Mouse (Mus musculus) E14TG2a.4 (cell line): ENCODE measurements around the gene Treml2.

Experiments
- H3K27me3 ChIP-seq: 2 replicates; pipeline ENCODE4 v1.6.1; 2014; ENCODE audit warnings: low read length, control low read depth; ENCODE audit not compliant: insufficient read depth
- H3K36me3 ChIP-seq: 2 replicates; pipeline ENCODE4 v1.6.1; 2014; ENCODE audit warnings: low read length, control low read depth; ENCODE audit not compliant: insufficient read depth
- H3K4me1 ChIP-seq: replicated peaks from 2 replicates; pipeline ENCODE4 v1.6.1; 2014; ENCODE audit warnings: low read depth, low read length, control low read depth
- H3K4me3 ChIP-seq: replicated peaks from 2 replicates; pipeline ENCODE4 v1.5.1; 2014; ENCODE audit warnings: mild to moderate bottlenecking, low read length
- H3K9me3 ChIP-seq: 2 replicates; pipeline ENCODE4 v1.6.1; 2014; ENCODE audit warnings: low read length, control low read depth
- CTCF ChIP-seq: conservative IDR thresholded peaks from 2 replicates; pipeline ENCODE4 v1.5.1; 2014; ENCODE audit warnings: low read length
- NANOG ChIP-seq: IDR thresholded peaks from 2 replicates; pipeline ENCODE4 v1.6.1; 2014; ENCODE audit warnings: borderline replicate concordance, low read length, mixed read lengths
- POU5F1 ChIP-seq: IDR thresholded peaks from 2 replicates; pipeline ENCODE4 v1.6.1; 2014; ENCODE audit warnings: low read length, borderline replicate concordance

Treml2 gene

DNA sequence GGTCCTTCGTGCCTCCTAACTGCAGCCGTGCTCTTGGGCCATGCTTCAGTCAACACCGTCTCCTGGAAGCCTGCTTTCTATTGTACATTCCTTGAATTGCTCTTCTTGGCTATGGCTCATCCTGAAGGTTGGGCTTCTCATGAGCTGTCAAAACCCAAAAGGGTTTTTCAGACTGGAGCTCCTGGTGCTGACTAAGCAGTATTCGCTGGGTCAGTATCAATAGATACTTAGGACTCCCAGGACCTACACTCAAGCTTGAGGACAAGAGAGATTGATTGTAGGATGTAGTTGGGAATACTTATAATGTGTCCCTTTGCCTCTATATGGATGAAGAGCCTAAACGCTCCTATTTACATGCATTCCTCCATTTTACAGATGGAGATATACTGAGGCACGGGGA lies 25.8 kb downstream of the Treml2 start:
- H3K36me3 ChIP-seq, result no peaks in the 10 kb centered on the region
- H3K27me3 ChIP-seq, result no peaks in the 10 kb centered on the region
- H3K4me3 ChIP-seq, result no peak overlapping the region
- H3K4me1 ChIP-seq, result peaks cover 24% of the 10 kb centered on the region
- TF ChIP-seq CTCF (no peak), NANOG (no peak), POU5F1 (no peak)
- H3K9me3 ChIP-seq, result no peaks in the 10 kb centered on the region

DNA sequence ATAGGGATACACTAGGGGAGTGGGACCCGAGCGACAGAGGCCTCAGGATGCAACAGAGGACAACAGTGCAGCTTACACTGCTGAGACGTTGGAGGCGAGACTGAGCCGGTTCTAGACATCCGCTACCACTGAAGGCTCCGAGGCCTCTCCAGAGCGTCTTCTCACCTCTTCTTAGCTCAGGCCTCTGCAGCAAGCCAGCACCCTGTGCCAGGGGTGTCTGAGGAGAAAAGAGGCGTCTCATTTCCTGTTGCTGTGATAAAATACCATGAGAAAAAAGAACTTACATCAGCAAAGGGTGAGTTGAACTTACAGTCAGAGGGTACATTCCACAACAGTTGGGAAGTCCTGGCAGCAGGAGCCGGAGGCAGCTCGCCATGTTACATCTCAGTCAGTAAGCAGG lies 26.3 kb downstream of the Treml2 start:
- Histone ChIP-seq H3K4me1 (peaks cover 24% of the 10 kb centered on the region), H3K9me3 (no peaks in the 10 kb centered on the region), H3K27me3 (no peaks in the 10 kb centered on the region), H3K36me3 (no peaks in the 10 kb centered on the region), H3K4me3 (no peak overlapping the region)
- TF ChIP-seq NANOG (no peak), POU5F1 (no peak), CTCF (no peak)

DNA sequence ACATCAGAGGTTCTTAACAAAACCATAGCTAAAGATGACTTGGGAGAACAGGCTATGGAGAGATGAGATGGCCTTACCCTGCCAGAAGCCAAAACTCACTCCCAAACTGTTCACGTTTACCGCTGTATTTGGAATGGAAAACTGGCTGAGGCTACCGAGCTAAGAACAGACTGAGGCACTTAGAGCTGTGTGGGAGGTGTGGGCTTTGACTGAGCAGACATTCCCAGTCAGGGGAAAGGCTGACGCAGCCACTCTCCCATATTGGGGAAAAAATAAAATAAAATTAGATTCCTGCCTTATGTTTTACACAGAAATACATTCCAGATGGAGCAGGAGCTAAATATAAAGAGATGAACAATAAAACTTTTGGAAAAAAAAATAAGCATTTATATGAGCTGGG lies 27.4 kb downstream of the Treml2 start:
- Histone ChIP-seq H3K36me3 (no peaks in the 10 kb centered on the region), H3K27me3 (no peaks in the 10 kb centered on the region), H3K4me1 (peaks cover 24% of the 10 kb centered on the region), H3K4me3 (no peak overlapping the region), H3K9me3 (no peaks in the 10 kb centered on the region)
- no peak for TF ChIP-seq CTCF
- TF ChIP-seq POU5F1, result no peak
- TF ChIP-seq NANOG, result no peak

DNA sequence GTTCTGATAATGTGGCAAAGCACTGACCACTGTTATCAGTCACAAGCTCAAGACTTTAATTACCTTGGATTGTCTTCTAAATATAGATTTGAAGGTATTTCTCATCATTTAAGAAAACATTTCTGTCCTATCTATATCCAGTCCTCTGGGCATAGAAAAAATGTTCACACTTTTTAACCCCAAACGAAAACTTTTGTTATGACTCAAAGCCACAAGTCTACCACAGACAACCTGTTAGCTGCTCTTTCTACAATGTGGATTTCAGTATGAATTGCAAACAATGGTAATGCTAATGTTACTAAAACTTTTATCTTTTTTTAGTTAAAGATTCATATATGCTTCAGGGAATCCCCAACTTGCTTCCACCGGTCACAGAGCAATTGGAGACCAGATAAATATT lies 33.2 kb downstream of the Treml2 start:
- Histone ChIP-seq H3K27me3 (peaks cover 2% of the 10 kb centered on the region; the same call in 1 of the 2 replicates), H3K36me3 (no peaks in the 10 kb centered on the region), H3K4me3 (no peak overlapping the region), H3K9me3 (no peaks in the 10 kb centered on the region), H3K4me1 (no peaks in the 10 kb centered on the region)
- TF ChIP-seq CTCF, result no peak
- TF ChIP-seq POU5F1, result no peak
- TF ChIP-seq NANOG, result no peak

DNA sequence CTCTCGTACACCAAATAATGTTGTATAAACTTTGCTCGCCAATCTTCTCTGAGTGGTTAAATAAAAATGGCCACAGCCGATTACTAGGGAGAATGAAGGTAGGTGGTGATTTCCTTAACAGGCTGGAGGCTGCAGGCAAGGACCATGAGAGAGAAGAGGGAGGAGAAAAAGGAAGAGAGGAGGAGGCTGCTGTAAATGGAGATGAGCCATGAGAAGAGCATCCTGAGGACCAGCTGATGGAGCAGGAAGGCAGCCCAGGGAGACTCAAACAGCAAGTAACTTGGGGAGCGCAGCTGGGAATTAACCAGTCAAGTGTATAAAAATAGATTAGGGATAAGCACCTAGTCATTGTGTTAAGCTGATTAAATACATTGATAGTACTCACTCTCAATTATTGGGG lies 34.9 kb downstream of the Treml2 start:
- Histone ChIP-seq H3K36me3 (no peaks in the 10 kb centered on the region), H3K4me3 (no peak overlapping the region), H3K9me3 (no peaks in the 10 kb centered on the region), H3K4me1 (no peaks in the 10 kb centered on the region), H3K27me3 (peaks cover 2% of the 10 kb centered on the region; the same call in 1 of the 2 replicates)
- TF ChIP-seq NANOG (no peak), CTCF (no peak), POU5F1 (no peak)

DNA sequence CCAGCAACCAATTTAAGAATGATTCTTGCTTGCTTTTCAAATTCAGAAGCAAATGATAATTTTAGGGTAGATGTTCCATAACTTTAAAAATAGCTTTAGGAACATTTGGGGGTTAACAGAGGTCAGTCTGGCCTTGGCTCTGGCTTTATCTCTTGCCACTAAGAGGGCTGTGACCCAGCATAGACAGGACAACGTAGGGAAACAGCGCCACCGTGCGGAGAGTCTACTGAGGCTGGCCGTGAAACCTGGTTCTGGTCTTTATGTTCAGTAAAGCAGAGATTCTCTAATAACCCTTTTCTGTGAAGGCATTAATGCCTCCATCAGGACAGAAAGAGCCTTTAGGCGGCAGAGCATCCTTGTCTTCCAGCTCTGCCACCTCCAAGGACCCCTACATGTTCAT lies 37.6 kb downstream of the Treml2 start:
- H3K36me3 ChIP-seq, result no peaks in the 10 kb centered on the region
- H3K27me3 ChIP-seq, result peaks cover 2% of the 10 kb centered on the region; the same call in 1 of the 2 replicates
- no peaks in the 10 kb centered on the region for H3K4me1 ChIP-seq
- TF ChIP-seq CTCF (peak; percentile 72), NANOG (no peak)
- no peaks in the 10 kb centered on the region for H3K9me3 ChIP-seq
- no peak overlapping the region for H3K4me3 ChIP-seq

DNA sequence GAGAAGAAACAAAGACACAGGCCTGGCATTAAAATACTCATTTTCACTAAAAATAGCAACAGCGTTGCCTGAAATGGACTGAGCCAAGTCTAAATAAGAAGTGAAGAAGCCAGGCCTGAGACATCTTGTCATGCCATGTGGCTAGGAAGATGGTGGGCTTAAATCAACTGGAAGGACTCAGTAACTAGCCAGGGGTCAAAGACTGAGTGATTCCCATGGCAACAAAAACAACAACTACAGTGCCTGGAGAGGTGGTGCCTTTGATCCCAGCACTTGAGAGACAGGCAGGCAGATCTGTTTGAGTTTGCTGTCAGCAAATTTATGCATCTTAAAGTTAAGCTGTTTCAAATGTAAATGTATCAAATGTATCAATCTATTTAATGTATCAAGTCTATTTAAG lies 41.0 kb downstream of the Treml2 start:
- Histone ChIP-seq H3K4me1 (no peaks in the 10 kb centered on the region), H3K36me3 (no peaks in the 10 kb centered on the region), H3K27me3 (peaks cover 2% of the 10 kb centered on the region; the same call in 1 of the 2 replicates), H3K4me3 (no peak overlapping the region), H3K9me3 (no peaks in the 10 kb centered on the region)
- no peak for TF ChIP-seq POU5F1
- TF ChIP-seq NANOG, result no peak
- TF ChIP-seq CTCF, result no peak

DNA sequence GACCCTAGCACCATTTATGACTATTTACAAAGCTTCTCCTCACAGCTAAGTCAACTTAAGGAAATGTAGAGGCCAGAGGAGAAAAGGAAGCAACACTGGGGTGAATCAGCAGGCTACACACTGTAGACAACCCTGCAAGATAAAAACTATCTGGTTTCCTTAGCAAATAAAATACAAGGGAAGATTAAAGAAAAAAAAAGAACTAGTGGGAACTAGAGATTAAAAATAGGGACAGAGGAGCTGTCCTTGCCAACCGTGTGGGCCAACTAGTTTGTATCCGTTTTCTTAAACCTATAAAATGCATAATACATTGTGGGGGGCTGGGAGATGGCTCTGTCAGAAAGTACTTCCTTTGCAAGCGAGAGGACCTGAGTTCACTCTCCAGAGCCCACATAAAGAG lies 42.6 kb downstream of the Treml2 start:
- no peak overlapping the region for H3K4me3 ChIP-seq
- no peaks in the 10 kb centered on the region for H3K9me3 ChIP-seq
- no peaks in the 10 kb centered on the region for H3K36me3 ChIP-seq
- peaks cover 11% of the 10 kb centered on the region for H3K27me3 ChIP-seq
- no peak for TF ChIP-seq NANOG
- TF ChIP-seq CTCF, result no peak
- no peak for TF ChIP-seq POU5F1
- peaks cover 8% of the 10 kb centered on the region; the same call in 1 of the 2 replicates for H3K4me1 ChIP-seq

DNA sequence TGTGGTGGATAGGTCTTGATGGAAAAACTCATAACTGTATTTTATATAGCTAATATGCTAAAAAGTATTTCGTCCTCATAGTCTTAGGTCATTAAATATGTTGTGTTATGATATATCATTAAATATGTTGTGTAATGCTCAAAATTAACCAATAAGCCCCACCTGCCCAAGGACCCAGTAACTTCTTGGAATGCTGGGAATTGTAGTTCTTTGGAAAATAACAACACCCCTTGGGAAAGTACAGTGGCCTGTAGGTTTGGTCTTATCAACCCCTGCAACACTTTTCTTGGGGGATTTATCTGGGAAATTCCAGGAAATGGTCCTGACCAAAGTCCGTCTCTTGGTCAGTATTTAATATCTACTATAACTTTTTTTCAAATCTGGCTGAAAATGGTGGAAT lies 43.8 kb downstream of the Treml2 start:
- no peaks in the 10 kb centered on the region for H3K36me3 ChIP-seq
- peaks cover 12% of the 10 kb centered on the region; the same call in 1 of the 2 replicates for H3K4me1 ChIP-seq
- peaks cover 20% of the 10 kb centered on the region for H3K27me3 ChIP-seq
- no peaks in the 10 kb centered on the region for H3K9me3 ChIP-seq
- TF ChIP-seq NANOG, result no peak
- no peak for TF ChIP-seq CTCF
- TF ChIP-seq POU5F1, result no peak
- no peak overlapping the region for H3K4me3 ChIP-seq
